Mouse (Mus musculus) kidney, adult 8-10 months (tissue): ENCODE data around the gene 2900011O08Rik.
"Not testable (repeated sequence)": the region's sequence is repeated elsewhere in the genome, so short reads cannot be mapped to it uniquely, and the experiment has no call there.

Source experiments
- DNase-seq, 2 experiments: peaks; one replicate each; pipeline ENCODE4 v3.0.0; 2022

The 2900011O08Rik gene

GRCm38 (mm10) chr16:14005266-14005665, 18.9 kb downstream of the 2900011O08Rik start:
- peak; percentile 82 to 87 for DNase-seq

GRCm38 (mm10) chr16:14008081-14008480, 21.7 kb downstream of the 2900011O08Rik start:
- DNase-seq: peak; percentile 24 to 68

GRCm38 (mm10) chr16:14008708-14009107, 22.3 kb downstream of the 2900011O08Rik start:
- DNase-seq: peak in 1 of 2 experiments; percentile 38

GRCm38 (mm10) chr16:14009966-14010365, 23.6 kb downstream of the 2900011O08Rik start:
- DNase-seq: peak; percentile 50 to 54

- no peak for DNase-seq
These were observed 30.9 kb downstream of the 2900011O08Rik start for GRCm38 (mm10) chr16:14017306-14017705.

- DNase-seq: no peak
These were observed 34.9 kb downstream of the 2900011O08Rik start for GRCm38 (mm10) chr16:14021166-14021822.

GRCm38 (mm10) chr16:14025091-14025990, 38.9 kb downstream of the 2900011O08Rik start:
- no peak for DNase-seq

- no peak for DNase-seq
These were observed 42.7 kb downstream of the 2900011O08Rik start for GRCm38 (mm10) chr16:14029072-14029471.

GRCm38 (mm10) chr16:14029851-14030250, 43.4 kb downstream of the 2900011O08Rik start:
- no peak for DNase-seq

- peak in 1 of 2 experiments; percentile 34 for DNase-seq
These were observed 44.2 kb downstream of the 2900011O08Rik start for GRCm38 (mm10) chr16:14030650-14031049.

GRCm38 (mm10) chr16:14033076-14033475, 46.7 kb downstream of the 2900011O08Rik start:
- DNase-seq: no peak

- DNase-seq: no peak
These were observed 56.0 kb downstream of the 2900011O08Rik start for GRCm38 (mm10) chr16:14042421-14042820.

- DNase-seq: no peak
These were observed 58.3 kb downstream of the 2900011O08Rik start for GRCm38 (mm10) chr16:14044695-14045094.

GRCm38 (mm10) chr16:14046224-14046756, 59.9 kb downstream of the 2900011O08Rik start:
- no peak for DNase-seq

- no peak for DNase-seq
These were observed 65.8 kb downstream of the 2900011O08Rik start for GRCm38 (mm10) chr16:14052221-14052620.

GRCm38 (mm10) chr16:14053116-14053515, 66.7 kb downstream of the 2900011O08Rik start:
- DNase-seq: no peak

- DNase-seq: no peak
These were observed 68.9 kb downstream of the 2900011O08Rik start for GRCm38 (mm10) chr16:14055271-14055670.

- no peak for DNase-seq
These were observed 70.3 kb downstream of the 2900011O08Rik start for GRCm38 (mm10) chr16:14056734-14057133.

- no peak for DNase-seq
These were observed 72.1 kb downstream of the 2900011O08Rik start for GRCm38 (mm10) chr16:14058541-14058940.

GRCm38 (mm10) chr16:14059118-14059854, 72.9 kb downstream of the 2900011O08Rik start:
- no peak for DNase-seq

- no peak for DNase-seq
These were observed 73.5 kb downstream of the 2900011O08Rik start for GRCm38 (mm10) chr16:14059869-14060268.

GRCm38 (mm10) chr16:14066571-14066970, 80.2 kb downstream of the 2900011O08Rik start:
- DNase-seq: not testable (repeated sequence)

GRCm38 (mm10) chr16:14068701-14069100, 82.3 kb downstream of the 2900011O08Rik start:
- not testable (repeated sequence) for DNase-seq
